Mouse (Mus musculus): ENCODE measurements around the gene Phldb3.

The Phldb3 gene

DNA sequence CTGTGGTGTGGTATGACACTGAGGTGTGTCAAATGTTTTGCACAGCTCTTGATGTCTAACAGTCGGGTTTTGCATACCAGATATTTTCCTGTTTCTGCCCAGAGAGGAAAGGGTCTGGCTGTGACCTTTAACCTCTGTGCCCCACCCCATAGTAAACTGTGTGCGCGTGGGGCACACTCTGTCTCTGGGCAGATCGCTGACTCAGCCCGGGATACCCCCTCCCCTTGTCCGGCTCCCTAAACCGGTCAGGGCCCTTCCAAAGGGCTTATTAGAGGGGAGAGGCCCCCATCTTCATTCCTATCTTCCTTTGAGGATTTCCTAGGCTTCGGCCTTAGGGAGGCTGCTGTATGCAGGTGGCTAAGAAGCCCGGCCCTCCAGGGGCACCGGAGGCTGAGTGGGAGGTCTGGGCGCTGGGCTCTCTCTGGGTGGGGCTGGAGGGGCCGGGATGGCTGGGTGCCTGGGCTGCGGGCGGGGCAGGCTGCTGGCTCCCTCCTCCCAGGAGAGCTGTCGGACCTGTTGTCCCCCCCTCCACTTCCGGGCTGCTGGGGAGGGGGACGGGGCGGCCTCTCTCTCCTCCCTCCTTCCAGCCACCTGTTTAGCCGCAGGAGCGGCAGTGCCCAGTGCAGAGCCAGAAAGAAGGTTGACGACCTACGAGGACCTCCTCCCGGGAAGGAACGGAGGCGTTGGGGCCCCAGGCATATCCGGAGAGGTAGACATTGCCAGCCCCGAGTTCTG lies at the start of gene Phldb3:
Gene Phldb3, plus strand, starts transcription at position 620 of the 735 bp plus-strand sequence.
- DNase-seq (ENCODE audit: extremely low spot score, low spot score) = peak; percentile 30

DNA sequence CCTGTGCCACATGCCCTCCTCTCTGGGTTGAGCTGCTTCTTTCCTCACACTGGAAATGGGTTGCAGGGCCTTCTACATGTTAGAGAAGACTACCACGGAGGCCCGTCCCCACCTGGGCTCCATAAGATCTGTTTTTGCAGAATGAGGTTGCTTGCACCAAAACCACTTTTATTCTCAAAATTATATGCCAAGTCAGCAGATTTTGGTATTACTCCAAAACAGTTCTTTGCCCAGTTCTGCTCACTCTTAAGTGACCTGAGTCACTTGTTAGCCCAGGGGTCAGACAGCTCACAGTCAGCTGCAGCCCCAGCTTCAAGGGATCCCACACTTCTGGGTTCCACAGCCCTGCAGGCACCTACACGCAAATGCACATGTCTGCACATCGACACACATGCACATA lies 49.1 kb upstream of the Phldb3 start:
- DNase-seq (ENCODE audit: extremely low spot score, low spot score) = no peak

- DNase-seq (ENCODE audit: extremely low spot score, low spot score) = no peak
Observed at GRCm38 (mm10) chr7:24563191-24563836, 47.2 kb upstream of the Phldb3 start.

DNA sequence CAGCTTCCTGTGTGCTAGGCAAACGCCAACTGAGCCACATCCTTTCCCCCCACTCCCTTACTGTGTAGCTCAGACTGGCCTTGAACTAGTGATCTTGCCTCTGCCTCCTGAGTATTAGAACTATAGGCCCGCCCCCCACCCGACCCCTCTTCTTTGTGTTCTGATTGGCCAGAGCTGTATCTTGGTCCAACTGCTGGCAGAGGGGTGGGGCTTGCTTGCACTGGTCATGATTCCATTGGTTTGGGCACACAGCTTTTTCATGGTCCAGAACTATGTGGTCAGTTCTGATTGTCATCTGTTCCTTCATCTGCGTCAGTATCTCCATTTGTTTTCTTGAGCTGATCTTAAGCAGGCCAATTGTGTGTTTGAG lies 46.7 kb upstream of the Phldb3 start:
- no peak for DNase-seq (ENCODE audit: extremely low spot score, low spot score)

DNA sequence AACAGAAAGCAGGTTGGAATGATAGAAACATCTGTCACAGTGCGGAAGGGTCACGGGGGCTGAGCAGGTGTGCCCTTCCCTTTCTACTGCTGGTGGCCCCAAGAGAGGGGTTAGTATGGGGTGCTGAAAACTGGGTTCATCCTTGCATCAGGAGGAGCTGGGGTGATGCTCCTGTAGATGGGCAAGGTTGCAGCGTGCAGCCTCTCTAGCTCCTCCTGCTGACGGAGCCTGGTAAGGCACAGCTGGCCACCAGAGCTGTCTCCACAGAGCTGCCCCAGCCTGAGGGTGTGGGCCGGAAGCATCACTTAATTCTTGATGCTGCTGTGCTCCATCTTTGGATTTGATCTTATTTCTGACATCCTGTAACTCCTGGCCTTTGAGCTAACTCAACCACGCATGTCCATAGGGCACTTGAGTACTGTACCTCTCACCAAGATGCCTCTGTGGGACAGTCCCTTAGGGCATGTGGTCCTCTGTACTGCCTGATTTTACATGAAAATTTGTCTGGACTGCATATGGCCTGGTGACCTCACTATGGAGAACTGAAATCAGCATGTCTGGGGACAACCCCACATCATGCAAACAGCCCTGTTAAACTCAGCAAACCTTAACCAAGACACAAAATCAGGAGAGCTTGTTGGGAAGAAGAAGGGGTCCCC lies 45.8 kb upstream of the Phldb3 start:
- peak; percentile 71 for DNase-seq (ENCODE audit: extremely low spot score, low spot score)

DNA sequence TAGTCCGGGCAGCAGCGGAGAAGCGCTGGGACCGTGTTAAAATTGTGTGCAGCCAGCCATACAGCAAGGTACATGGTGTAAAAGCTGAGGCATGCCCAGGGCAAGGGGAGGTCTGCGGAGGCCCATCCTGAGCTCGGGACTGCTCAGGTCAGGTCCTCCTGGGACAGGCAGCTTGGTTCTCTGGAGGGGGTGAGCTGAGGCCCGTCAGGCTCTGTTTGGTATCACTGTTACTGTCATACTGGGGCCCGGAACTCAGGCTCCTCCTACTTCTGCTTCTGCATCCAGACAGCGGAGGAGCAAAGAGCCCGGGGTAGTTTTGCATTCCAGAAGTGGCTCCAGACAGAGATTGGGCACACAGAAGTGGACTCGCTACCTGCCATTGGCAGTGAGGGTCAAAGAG lies 44.9 kb upstream of the Phldb3 start:
- DNase-seq (ENCODE audit: extremely low spot score, low spot score) = no peak

DNA sequence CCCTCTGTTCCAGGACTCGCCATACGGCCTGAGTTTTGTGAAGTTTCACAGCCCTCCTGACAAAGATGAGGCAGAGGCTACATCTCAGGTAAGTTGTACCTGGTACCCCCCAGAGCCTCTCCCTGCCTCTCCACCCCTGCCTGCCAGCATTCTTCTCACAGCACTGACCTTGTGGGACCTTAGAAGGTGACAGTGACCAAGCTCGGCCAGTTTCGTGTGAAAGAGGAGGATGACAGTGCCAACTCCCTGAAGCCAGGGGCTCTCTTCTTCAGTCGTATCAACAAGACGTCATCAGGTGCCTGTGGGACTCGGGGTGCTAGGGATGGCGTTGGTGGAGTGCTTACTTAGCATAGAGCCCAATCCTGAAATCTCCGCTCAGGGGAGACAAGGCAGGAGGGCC lies 44.4 kb upstream of the Phldb3 start:
- no peak for DNase-seq (ENCODE audit: extremely low spot score, low spot score)

DNA sequence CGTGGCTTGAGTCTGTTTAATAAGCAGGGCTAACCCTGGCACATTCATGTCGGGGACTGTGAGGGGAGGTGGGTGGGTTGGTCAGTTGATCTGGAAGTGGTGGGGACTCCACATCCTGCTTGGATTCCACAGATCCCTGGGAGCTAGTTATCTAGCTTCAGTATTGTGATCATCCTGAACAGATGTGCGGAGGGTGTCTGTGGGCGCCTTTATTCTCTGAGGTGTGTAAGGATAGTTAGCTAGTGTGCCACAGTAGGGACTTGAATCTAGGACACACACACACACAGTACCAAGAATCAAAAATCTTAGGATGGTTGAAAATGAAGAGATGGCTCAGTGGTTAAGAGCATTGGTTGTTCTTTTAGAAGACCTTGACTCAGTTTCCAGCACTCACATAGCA lies 42.1 kb upstream of the Phldb3 start:
- DNase-seq (ENCODE audit: extremely low spot score, low spot score) = no peak

DNA sequence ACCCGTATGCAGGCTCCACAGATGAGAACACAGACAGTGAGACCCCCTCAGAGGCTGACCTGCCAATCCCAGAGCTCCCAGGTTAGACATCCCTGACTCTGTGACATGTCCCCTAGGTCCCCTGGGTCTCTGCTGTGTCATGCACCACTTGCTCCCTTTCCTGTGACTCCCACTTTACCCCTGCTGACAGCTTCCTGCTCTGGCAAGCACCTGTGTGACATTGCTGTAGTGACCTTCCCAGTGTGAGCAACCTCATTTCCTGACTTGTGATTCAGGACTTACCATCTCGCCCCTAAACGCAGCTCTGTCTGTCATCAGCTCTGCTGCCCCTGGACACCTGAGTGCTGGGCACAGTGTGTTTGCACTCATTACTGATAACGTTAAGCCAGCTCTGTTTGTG lies 39.5 kb upstream of the Phldb3 start:
- no peak for DNase-seq (ENCODE audit: extremely low spot score, low spot score)

GRCm38 (mm10) chr7:24572455-24572854 lies 38.1 kb upstream of the Phldb3 start:
- no peak for DNase-seq (ENCODE audit: extremely low spot score, low spot score)

DNA sequence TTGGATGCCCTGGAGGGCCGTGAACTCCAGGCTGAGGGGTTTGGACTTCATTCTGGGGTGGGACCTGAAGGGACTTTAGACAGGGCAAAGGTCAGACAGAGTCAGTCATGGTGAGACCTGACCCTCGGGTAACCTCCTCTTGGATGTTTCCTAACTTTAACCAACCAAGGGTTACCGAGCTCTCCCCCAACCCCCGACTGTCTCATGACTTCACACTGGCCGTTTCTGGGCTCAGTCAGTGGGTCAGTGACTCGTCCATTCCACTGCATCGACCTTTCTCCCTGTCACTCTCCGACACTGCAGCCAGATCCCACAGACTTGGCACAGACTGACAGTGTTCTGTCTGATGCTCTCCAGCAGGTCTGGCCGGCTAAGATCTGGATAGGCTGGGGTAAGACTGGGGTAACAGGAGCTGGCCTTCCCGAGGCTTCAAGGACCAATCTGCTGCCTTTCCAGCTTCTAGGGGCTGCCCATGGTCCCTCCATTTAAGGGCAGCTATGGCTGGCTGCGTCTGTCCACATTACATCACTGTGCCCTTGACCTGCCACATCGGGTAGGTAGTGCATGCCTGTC lies 36.3 kb upstream of the Phldb3 start:
- no peak for DNase-seq (ENCODE audit: extremely low spot score, low spot score)

DNA sequence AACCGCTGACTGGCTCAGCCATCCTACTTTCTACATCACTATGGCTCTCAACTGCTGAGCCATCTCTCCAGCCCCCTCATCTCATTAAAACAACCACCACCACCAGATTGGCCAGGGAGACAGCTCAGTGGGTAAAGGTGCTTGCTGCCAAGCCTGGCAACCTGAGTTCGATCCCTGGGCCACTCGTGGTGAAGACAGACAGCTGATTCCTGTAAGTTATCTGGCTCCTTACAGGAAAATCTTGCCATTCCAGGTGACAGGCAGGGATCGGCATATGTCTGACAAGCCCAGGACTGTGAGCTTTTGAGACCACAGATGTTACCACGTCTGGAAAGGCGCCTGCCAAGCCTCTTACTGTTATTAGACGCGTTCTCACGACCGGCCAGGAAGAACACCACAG lies 32.8 kb upstream of the Phldb3 start:
- no peak for DNase-seq (ENCODE audit: extremely low spot score, low spot score)

GRCm38 (mm10) chr7:24584876-24585275 lies 25.7 kb upstream of the Phldb3 start:
- no peak for DNase-seq (ENCODE audit: extremely low spot score, low spot score)

GRCm38 (mm10) chr7:24585995-24586394 lies 24.6 kb upstream of the Phldb3 start:
- no peak for DNase-seq (ENCODE audit: extremely low spot score, low spot score)

- DNase-seq (ENCODE audit: extremely low spot score, low spot score) = no peak
Observed at GRCm38 (mm10) chr7:24586828-24587227, 23.7 kb upstream of the Phldb3 start.

DNA sequence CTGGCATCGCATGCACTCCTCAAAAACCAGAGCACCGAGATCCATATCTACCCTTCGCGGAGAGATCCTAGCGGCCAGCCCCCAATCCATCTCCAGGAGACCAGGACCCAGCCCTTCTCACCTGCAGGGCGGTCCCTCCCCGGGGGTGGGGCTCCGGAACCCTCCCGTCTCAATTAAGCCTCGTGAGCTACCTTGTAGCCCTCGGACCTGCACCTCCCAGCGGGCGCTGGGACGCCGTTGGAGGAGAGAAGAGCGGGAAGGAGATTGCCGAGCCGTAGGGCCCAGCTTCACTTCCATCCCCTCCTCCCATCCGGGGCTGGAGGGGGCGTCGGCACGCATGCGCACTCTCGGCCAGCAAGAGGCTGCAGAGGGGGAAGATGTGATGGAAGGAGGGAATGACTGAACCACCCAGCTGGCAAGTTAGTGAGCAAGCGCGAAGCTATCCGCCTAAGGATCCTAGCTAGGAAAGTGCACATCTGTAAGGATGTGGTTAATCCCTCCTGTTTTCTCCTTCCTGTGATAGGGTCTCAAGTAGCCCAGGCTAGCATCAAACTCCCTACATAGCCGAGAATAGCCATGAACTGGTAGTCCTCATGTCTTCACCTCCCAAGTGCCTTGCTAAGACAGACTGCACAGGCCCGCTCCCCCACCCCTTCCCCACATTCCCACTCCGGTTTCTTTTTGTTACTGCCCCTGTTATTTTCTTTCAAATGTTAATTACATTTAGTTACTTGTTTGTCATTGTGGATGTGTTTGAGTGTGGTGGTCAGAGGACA lies 23.0 kb upstream of the Phldb3 start, which contains the start of the genes Ethe1 and Zfp575:
Gene Ethe1, plus strand, starts transcription at position 214 of the 776 bp plus-strand sequence.
Gene Zfp575, minus strand, starts transcription at position 312 of the 776 bp plus-strand sequence.
- DNase-seq (ENCODE audit: extremely low spot score, low spot score) = peak; percentile 75

GRCm38 (mm10) chr7:24588336-24588735 lies 22.2 kb upstream of the Phldb3 start:
- DNase-seq (ENCODE audit: extremely low spot score, low spot score) = no peak

DNA sequence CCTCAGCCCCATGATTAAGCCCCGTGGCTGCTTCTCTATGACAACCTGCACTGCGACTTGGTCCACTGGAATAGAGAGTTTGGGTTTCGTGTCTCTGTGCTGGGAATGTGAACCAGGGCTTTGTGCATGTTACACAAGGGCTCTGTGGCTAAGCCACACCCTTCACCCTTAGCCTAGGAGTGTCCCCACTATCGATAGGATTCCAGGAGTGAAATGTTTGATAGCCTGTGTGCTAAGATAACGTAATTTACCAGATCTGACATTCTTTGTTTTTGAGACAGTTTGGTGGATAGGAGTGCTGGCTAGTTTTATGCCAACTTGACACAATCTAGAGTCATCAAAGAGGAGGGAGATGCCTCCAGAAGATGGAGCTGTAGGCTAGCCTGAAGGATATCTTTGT lies 18.8 kb upstream of the Phldb3 start:
- DNase-seq (ENCODE audit: extremely low spot score, low spot score) = no peak

DNA sequence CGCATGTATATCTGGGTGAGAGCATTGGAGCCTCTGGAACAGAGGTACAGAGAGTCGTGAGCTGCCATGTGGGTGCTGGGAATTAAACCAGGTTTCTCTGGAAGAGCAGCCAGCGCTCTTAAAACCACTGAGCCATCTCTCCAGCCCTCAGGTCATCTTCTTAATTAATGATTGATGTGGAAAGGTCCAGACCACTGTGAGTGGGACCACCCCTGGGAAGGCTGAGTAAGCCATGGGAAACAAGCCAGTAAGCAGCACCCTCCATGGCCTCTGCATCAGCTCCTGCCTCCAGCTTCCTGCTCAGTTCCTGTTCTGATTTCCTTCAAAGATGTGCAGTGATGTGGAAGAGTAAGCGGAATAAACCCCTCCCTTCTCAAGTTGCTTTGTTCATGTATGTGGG lies 18.4 kb upstream of the Phldb3 start:
- DNase-seq (ENCODE audit: extremely low spot score, low spot score) = no peak

DNA sequence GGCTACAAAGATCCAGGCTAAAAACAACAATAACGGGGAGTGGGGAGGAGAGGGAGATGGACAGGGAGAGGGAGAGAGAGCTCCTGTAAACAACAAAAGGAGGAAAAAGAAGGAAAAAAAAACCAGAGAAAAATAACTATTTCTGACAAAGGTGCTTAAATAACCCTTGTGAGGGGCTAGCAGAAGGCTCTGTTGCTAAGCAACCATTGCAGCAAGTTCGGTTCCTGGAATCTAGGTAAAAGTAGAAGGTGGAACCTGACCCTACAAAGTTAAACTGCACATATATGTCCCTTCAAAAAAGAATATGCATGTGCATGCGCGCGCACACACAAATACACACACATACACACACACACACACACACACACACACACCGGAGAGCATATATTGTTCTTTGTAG lies 17.8 kb upstream of the Phldb3 start:
- DNase-seq (ENCODE audit: extremely low spot score, low spot score) = no peak

- DNase-seq (ENCODE audit: extremely low spot score, low spot score) = peak; percentile 80
Observed at GRCm38 (mm10) chr7:24593621-24594308, 16.8 kb upstream of the Phldb3 start.

All from neural tube, embryonic 10.5 days (tissue).